Mouse (Mus musculus): ENCODE results near the gene Mex3b. TPM values are rescaled to one million over a fixed set of nuclear protein-coding genes. Genes with fewer than 3 reads are reported as not detected.

The Mex3b gene
- polyA plus RNA-seq, 1 experiment from 2014 or later: 37.5 TPM

DNA sequence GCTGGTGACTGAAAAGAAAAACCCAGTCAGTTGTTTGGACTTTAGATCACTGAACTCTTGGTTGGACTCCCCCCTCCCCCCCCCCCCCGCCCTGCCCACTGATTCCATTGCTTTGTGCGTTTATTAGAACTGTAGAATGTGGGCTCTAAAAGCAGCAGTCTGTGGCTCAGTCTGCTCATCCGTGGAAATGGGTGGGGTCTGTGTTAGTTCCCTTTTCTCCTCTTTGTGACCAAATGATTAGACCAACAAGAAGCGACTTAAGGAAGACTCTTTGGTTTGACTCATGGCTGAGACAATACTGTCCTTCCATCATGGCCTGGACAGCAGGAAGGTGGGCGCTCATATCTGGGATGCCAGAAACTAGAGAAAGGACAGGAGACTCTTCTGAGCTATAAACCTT, 9.4 kb downstream of the Mex3b start:
- H3K36me3 ChIP-seq (ENCODE audit: control insufficient read depth, insufficient read depth, low read length): no peaks in the 10 kb centered on the region
- H3K4me3 ChIP-seq (ENCODE audit: low read depth, low read length): no peak overlapping the region
- no peak overlapping the region for H3K9ac ChIP-seq (ENCODE audit: low read length)
- no peak overlapping the region for H3K27ac ChIP-seq (ENCODE audit: low read depth, low read length)
- 78% methylated on average over 4 of the region's 5 CpGs for WGBS
- no peaks in the 10 kb centered on the region for H3K27me3 ChIP-seq (ENCODE audit: control insufficient read depth, insufficient read depth, low read length)
- no peak for DNase-seq (ENCODE audit: low spot score)
- no peaks in the 10 kb centered on the region for H3K4me1 ChIP-seq (ENCODE audit: control insufficient read depth, insufficient read depth, low read length)
- no peak for ATAC-seq (ENCODE audit: insufficient read depth, low FRiP score, low TSS enrichment)
- no peaks in the 10 kb centered on the region for H3K9me3 ChIP-seq (ENCODE audit: control insufficient read depth, low read length)
- no peak overlapping the region for H3K4me2 ChIP-seq (ENCODE audit: low read depth)

DNA sequence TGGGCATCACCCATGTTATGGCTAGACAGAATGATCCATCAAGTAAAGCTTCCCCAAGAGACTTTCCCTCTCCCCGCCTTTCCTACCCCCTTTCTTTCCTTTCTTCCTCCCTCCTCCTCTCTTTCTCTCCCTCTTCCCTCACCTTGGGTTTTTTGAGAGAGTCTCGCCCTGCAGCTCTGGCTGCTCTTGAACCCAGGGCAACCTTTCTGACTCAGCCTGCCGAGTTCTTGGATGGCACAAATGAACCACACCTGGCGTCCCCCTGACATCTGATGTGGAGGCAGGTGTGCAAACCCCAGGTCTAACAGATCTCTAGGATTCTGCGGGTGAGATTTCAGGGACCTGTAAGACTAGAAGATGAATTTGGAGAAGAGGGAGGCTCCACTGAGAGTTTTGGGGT, 12.9 kb downstream of the Mex3b start:
- H3K27me3 ChIP-seq (ENCODE audit: control insufficient read depth, insufficient read depth, low read length): no peaks in the 10 kb centered on the region

DNA sequence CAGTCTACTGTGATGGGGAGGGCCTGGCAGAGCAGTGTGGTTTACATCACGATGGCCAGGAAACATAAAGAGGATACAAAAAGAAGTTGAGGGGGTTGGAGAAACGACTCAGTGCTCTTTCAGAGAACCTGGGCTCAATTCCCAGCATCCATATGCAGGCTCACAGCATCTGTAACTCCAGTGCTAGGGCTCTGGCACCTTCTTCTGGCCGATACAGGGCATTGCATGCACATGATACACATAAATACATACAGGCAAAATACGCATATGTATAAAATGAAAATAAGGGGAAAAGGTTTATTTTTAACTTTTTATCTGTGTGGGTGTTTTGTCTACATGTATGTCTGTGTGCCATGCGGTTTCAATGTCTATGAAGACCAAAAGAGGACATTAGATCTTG, 13.6 kb downstream of the Mex3b start:
- Histone ChIP-seq H3K9me3 (ENCODE audit: control insufficient read depth, low read length) (no peaks in the 10 kb centered on the region), H3K9ac (ENCODE audit: low read length) (no peak overlapping the region), H3K4me3 (ENCODE audit: low read depth, low read length) (no peak overlapping the region), H3K36me3 (ENCODE audit: control insufficient read depth, insufficient read depth, low read length) (no peaks in the 10 kb centered on the region), H3K4me2 (ENCODE audit: low read depth) (no peak overlapping the region), H3K27ac (ENCODE audit: low read depth, low read length) (no peak overlapping the region), H3K4me1 (ENCODE audit: control insufficient read depth, insufficient read depth, low read length) (no peaks in the 10 kb centered on the region), H3K27me3 (ENCODE audit: control insufficient read depth, insufficient read depth, low read length) (no peaks in the 10 kb centered on the region)
- 89% methylated on average over 5 of the region's 5 CpGs for WGBS
- DNase-seq (ENCODE audit: low spot score): no peak
- no peak for ATAC-seq (ENCODE audit: insufficient read depth, low FRiP score, low TSS enrichment)

More for the DNA sequence above, 12.9 kb downstream of the Mex3b start:
- H3K36me3 ChIP-seq (ENCODE audit: control insufficient read depth, insufficient read depth, low read length): no peaks in the 10 kb centered on the region
- 85% methylated on average over 5 of the region's 5 CpGs for WGBS
- DNase-seq (ENCODE audit: low spot score) (no peak), ATAC-seq (ENCODE audit: insufficient read depth, low FRiP score, low TSS enrichment) (no peak)
- H3K9ac ChIP-seq (ENCODE audit: low read length): no peak overlapping the region
- no peak overlapping the region for H3K4me2 ChIP-seq (ENCODE audit: low read depth)
- no peak overlapping the region for H3K4me3 ChIP-seq (ENCODE audit: low read depth, low read length)
- no peaks in the 10 kb centered on the region for H3K4me1 ChIP-seq (ENCODE audit: control insufficient read depth, insufficient read depth, low read length)
- H3K9me3 ChIP-seq (ENCODE audit: control insufficient read depth, low read length): no peaks in the 10 kb centered on the region
- H3K27ac ChIP-seq (ENCODE audit: low read depth, low read length): no peak overlapping the region

DNA sequence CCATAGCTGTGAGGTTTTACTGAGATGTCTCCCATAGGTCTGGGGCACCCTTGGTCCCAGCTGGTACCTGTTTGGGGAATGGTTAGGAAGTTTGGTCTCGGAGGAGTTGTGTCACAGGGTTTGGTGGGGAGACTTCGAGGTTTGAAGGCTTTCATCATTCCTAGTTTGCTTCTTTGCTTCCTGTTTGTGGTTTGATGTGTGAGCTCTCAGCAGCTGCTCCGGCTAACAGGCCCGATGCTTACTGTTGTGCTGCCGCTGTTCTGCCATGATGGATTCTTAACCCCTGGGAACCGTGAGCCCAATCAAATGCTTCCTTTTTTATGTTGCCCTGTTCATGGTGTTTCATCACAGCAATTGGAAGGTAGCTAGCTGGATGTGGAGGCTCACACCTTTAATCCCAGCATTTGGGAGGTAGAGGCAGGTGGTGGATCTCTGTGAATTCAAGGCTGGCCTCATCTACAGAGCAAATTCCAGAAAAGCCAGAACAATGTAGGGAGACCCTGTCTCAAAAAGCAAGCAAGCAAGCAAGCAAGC, 23.3 kb downstream of the Mex3b start:
- no peaks in the 10 kb centered on the region for H3K9me3 ChIP-seq (ENCODE audit: control insufficient read depth, low read length)
- DNase-seq (ENCODE audit: low spot score): no peak
- ATAC-seq (ENCODE audit: insufficient read depth, low FRiP score, low TSS enrichment): no peak
- H3K27ac ChIP-seq (ENCODE audit: low read depth, low read length): no peak overlapping the region
- 86% methylated on average over 6 of the region's 6 CpGs for WGBS
- no peaks in the 10 kb centered on the region for H3K36me3 ChIP-seq (ENCODE audit: control insufficient read depth, insufficient read depth, low read length)
- no peak overlapping the region for H3K4me3 ChIP-seq (ENCODE audit: low read depth, low read length)
- H3K9ac ChIP-seq (ENCODE audit: low read length): no peak overlapping the region
- no peak overlapping the region for H3K4me2 ChIP-seq (ENCODE audit: low read depth)
- no peaks in the 10 kb centered on the region for H3K27me3 ChIP-seq (ENCODE audit: control insufficient read depth, insufficient read depth, low read length)
- no peaks in the 10 kb centered on the region for H3K4me1 ChIP-seq (ENCODE audit: control insufficient read depth, insufficient read depth, low read length)

DNA sequence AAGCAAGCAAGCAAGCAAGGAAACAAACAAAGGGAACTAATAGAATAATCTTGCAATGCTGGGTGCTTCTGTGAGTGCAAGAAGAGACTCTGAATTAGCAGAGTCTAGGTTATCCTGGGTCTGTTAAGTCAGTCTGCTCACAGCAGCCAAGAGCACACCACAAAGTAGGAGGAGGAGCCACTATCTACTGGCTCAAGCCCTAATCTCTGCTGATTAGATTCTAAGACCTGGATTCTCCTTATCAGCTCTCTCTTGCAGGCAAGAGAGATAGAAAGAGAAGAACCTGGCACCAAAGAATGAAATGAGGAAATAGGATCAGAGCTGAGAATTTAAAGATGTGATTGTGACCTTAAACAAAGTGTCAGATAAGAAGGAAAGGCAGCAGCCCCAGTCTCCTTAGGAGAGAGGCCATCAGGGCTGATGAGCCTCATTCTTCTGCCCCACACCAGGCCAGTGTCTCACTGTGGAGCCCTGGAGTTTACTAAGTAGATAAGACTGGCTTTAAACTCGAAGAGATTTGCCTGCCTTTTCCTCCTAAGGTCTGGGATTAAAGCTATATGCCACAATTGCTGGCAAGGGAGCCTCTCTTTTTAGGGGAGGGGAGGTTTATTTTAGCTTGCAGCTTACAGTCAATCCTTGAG, 23.9 kb downstream of the Mex3b start:
- no peak overlapping the region for H3K4me3 ChIP-seq (ENCODE audit: low read depth, low read length)
- 57% methylated on average over 1 of the region's 1 CpGs for WGBS
- no peaks in the 10 kb centered on the region for H3K36me3 ChIP-seq (ENCODE audit: control insufficient read depth, insufficient read depth, low read length)
- H3K9ac ChIP-seq (ENCODE audit: low read length): no peak overlapping the region
- ATAC-seq (ENCODE audit: insufficient read depth, low FRiP score, low TSS enrichment) (no peak), DNase-seq (ENCODE audit: low spot score) (no peak)
- H3K27ac ChIP-seq (ENCODE audit: low read depth, low read length): no peak overlapping the region
- no peaks in the 10 kb centered on the region for H3K4me1 ChIP-seq (ENCODE audit: control insufficient read depth, insufficient read depth, low read length)
- no peaks in the 10 kb centered on the region for H3K27me3 ChIP-seq (ENCODE audit: control insufficient read depth, insufficient read depth, low read length)
- H3K9me3 ChIP-seq (ENCODE audit: control insufficient read depth, low read length): no peaks in the 10 kb centered on the region
- no peak overlapping the region for H3K4me2 ChIP-seq (ENCODE audit: low read depth)

DNA sequence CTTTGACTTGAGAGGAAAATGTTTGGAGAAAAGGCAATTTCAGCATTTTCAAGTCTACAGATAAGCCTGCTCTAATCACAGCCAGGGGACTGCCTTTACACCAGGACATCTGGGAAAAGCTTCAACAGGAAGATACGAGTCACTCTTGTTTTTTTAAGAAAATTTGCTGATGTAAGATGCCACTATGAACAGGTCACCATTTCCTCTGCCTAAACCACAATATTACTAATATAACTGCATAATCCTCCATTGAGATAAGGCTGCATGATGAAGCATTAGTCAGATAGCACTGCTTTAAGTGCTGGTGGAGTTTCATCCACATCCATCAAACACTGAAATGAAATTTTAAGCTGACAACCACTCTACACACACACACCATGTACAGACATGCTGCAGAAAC, 27.2 kb downstream of the Mex3b start:
- Histone ChIP-seq H3K9me3 (ENCODE audit: control insufficient read depth, low read length) (no peaks in the 10 kb centered on the region), H3K4me1 (ENCODE audit: control insufficient read depth, insufficient read depth, low read length) (no peaks in the 10 kb centered on the region), H3K27ac (ENCODE audit: low read depth, low read length) (no peak overlapping the region), H3K4me2 (ENCODE audit: low read depth) (no peak overlapping the region), H3K9ac (ENCODE audit: low read length) (no peak overlapping the region), H3K4me3 (ENCODE audit: low read depth, low read length) (no peak overlapping the region), H3K36me3 (ENCODE audit: control insufficient read depth, insufficient read depth, low read length) (no peaks in the 10 kb centered on the region), H3K27me3 (ENCODE audit: control insufficient read depth, insufficient read depth, low read length) (no peaks in the 10 kb centered on the region)
- WGBS: 61% methylated on average over 1 of the region's 1 CpGs
- DNase-seq (ENCODE audit: low spot score) (no peak), ATAC-seq (ENCODE audit: insufficient read depth, low FRiP score, low TSS enrichment) (no peak)

DNA sequence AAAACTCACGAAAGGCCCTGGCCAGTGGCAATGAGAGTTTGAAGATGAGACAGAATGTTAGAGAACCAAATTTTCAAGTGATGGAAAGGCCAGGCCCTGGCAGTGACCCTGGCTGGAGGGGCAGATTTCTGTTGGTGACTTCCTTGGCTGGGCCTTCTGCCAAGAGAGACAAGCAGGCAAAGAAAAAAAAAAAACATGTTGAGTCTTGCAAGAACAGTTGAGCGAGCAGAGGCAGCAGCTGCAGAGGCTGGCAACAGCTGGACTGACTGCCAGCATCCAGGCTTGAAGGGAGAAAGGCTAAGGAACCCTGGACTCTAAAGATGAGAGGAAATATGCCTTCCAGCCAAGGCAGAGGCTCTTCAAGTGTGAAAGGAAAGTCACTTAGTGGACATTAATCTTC, 28.5 kb downstream of the Mex3b start:
- 62% methylated on average over 2 of the region's 2 CpGs for WGBS
- Histone ChIP-seq H3K4me1 (ENCODE audit: control insufficient read depth, insufficient read depth, low read length) (no peaks in the 10 kb centered on the region), H3K9ac (ENCODE audit: low read length) (no peak overlapping the region), H3K36me3 (ENCODE audit: control insufficient read depth, insufficient read depth, low read length) (no peaks in the 10 kb centered on the region), H3K4me3 (ENCODE audit: low read depth, low read length) (no peak overlapping the region), H3K9me3 (ENCODE audit: control insufficient read depth, low read length) (no peaks in the 10 kb centered on the region), H3K4me2 (ENCODE audit: low read depth) (no peak overlapping the region), H3K27me3 (ENCODE audit: control insufficient read depth, insufficient read depth, low read length) (no peaks in the 10 kb centered on the region), H3K27ac (ENCODE audit: low read depth, low read length) (no peak overlapping the region)
- DNase-seq (ENCODE audit: low spot score) (no peak), ATAC-seq (ENCODE audit: insufficient read depth, low FRiP score, low TSS enrichment) (no peak)

DNA sequence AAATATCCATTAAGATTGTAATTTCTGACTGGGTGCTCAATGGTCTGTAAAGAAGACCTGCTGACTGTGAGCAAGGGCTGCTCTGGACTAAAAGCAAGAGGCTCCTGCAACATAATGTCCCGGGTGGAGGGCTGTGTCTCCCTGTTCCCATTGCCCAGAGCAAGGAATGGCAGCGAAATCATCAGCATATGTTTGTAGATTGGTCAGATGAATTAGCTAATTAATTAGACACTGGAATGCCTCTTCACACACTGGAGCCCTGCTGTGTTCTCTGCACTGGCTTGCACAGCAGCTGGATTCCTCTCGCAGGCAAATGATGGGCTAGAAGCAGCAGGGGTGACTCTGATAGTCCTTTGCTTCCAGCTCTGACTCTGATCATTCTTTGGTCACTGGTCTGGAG, 29.6 kb downstream of the Mex3b start:
- no peak overlapping the region for H3K27ac ChIP-seq (ENCODE audit: low read depth, low read length)
- DNase-seq (ENCODE audit: low spot score) (no peak), ATAC-seq (ENCODE audit: insufficient read depth, low FRiP score, low TSS enrichment) (no peak)
- no peak overlapping the region for H3K4me3 ChIP-seq (ENCODE audit: low read depth, low read length)
- no peak overlapping the region for H3K4me2 ChIP-seq (ENCODE audit: low read depth)
- H3K9me3 ChIP-seq (ENCODE audit: control insufficient read depth, low read length): no peaks in the 10 kb centered on the region
- WGBS: 41% methylated on average over 3 of the region's 3 CpGs
- no peak overlapping the region for H3K9ac ChIP-seq (ENCODE audit: low read length)
- no peaks in the 10 kb centered on the region for H3K36me3 ChIP-seq (ENCODE audit: control insufficient read depth, insufficient read depth, low read length)
- no peaks in the 10 kb centered on the region for H3K27me3 ChIP-seq (ENCODE audit: control insufficient read depth, insufficient read depth, low read length)
- H3K4me1 ChIP-seq (ENCODE audit: control insufficient read depth, insufficient read depth, low read length): no peaks in the 10 kb centered on the region

DNA sequence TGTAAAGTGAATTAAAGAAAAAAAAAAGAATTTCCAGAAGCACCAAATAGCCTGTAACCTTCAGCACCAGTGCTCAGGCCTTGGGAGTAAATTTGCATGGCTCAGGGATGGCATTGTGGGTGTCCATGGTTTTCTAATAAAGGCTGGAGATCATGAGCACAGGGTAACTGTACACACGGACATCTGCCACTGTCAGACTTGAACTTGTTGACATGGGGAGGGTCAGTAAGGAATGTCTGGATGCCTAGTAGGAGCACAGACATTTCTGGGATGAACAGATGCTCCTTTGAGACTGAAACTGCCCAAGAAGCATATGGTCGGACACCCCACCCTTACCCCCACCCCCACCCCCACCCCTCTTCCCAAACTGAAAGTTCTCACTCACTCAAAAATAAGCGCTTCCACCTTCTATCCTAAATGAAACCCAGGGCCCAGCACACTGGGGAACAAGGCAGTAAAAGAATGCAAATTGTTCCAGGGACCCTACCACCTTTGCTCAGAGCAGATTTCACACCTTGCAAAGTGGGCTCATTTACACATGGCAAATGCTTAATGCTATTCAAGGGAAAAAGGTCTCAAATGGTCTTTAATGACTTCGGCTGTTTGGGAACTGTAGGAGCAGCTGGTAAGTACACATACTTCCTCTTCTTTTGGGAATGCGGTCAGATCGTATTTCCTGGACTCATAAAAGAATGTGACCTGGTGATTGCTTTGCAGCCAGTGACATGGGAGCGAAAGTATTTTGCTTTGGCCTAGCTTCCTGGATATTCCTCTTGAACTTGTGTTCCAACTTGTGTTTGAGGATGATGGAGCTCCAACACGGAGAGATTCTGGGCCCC, 32.5 kb downstream of the Mex3b start:
- H3K27me3 ChIP-seq (ENCODE audit: control insufficient read depth, insufficient read depth, low read length): no peaks in the 10 kb centered on the region
- no peaks in the 10 kb centered on the region for H3K36me3 ChIP-seq (ENCODE audit: control insufficient read depth, insufficient read depth, low read length)
- ATAC-seq (ENCODE audit: insufficient read depth, low FRiP score, low TSS enrichment) (no peak), DNase-seq (ENCODE audit: low spot score) (no peak)
- 58% methylated on average over 8 of the region's 8 CpGs for WGBS
- no peak overlapping the region for H3K4me2 ChIP-seq (ENCODE audit: low read depth)
- H3K27ac ChIP-seq (ENCODE audit: low read depth, low read length): no peak overlapping the region
- no peaks in the 10 kb centered on the region for H3K4me1 ChIP-seq (ENCODE audit: control insufficient read depth, insufficient read depth, low read length)
- H3K9ac ChIP-seq (ENCODE audit: low read length): no peak overlapping the region
- no peaks in the 10 kb centered on the region for H3K9me3 ChIP-seq (ENCODE audit: control insufficient read depth, low read length)
- H3K4me3 ChIP-seq (ENCODE audit: low read depth, low read length): no peak overlapping the region
